In genomic region chr13:83583881-83584280, GRCm38 (mm10) we compare ENCODE assay signal across 19 mouse cellular contexts.
A peak's percentile ranks its signal among the peaks of the same experiment; 100 is the strongest.
DNase-seq lines count a peak whose midpoint lies in the region; ATAC-seq and TF ChIP-seq lines count a peak whose summit lies in the region.
"Had no signal": no experiment of that assay in that cellular context is flagged by ENCODE, and none has a peak within 500 bp of the region (broad histone marks: within the 10 kb centered on the region; RNA-seq: fewer than 3 reads in every experiment).

No protein-coding gene starts in this region.

- no peak for DNase-seq in gastrocnemius, adult 2 months
- no peak for DNase-seq in gastrocnemius, postnatal 10 days
- no peak for DNase-seq in heart, postnatal 0 days (ENCODE audit: low spot score)
- no peak for DNase-seq in heart, postnatal 36 days
- DNase-seq in brain, embryonic 14.5 days (ENCODE audit: low read depth) = peak; percentile 37
- DNase-seq in adrenal gland, adult 18-20 months (ENCODE audit: low spot score in 2 of 2) = no peak
- DNase-seq: adrenal gland, postnatal 25 days; cerebellum, postnatal 10 days; layer of hippocampus, postnatal 36 days; left cerebral cortex, postnatal 4 days; lung, adult 18-20 months; lung, postnatal 36 days; right cerebral cortex, postnatal 25 days had no signal

- no peaks in the 10 kb centered on the region for H3K9me3 ChIP-seq in heart, postnatal 0 days (replicated peaks; ENCODE audit: control insufficient read depth, low read length)
- no peaks in the 10 kb centered on the region for H3K9me3 ChIP-seq in embryonic facial prominence, embryonic 15.5 days (replicated peaks)
- H3K9me3 ChIP-seq: embryonic facial prominence, embryonic 12.5 days; neural tube, embryonic 15.5 days had no signal

- no peak for TF ChIP-seq CTCF in gastrocnemius, adult 2 months (IDR thresholded peaks at IDR 0.05)
- no peak for TF ChIP-seq CTCF in heart, postnatal 0 days (IDR thresholded peaks at IDR 0.05; ENCODE audit: low read depth)
- TF ChIP-seq CTCF in brain, embryonic 14.5 days (IDR thresholded peaks at IDR 0.05; ENCODE audit: borderline replicate concordance, extremely low read depth, insufficient read depth, insufficient read length) = no peak

- ATAC-seq in heart, postnatal 0 days (ENCODE audit: insufficient read depth, low read depth) = no peak
- ATAC-seq in embryonic facial prominence, embryonic 15.5 days (ENCODE audit: insufficient number of reproducible peaks, low FRiP score, low TSS enrichment, low read depth) = no peak
- ATAC-seq: activated CD4-positive, CD25-positive, alpha-beta regulatory T cell, adult 4 months; Patski had no signal

- H3K4me3 ChIP-seq in gastrocnemius, adult 2 months = no peak overlapping the region
- no peak overlapping the region for H3K4me3 ChIP-seq in heart, postnatal 0 days (ENCODE audit: low read depth, low read length)
- H3K4me3 ChIP-seq in embryonic facial prominence, embryonic 15.5 days (replicated peaks) = no peak overlapping the region
- H3K4me3 ChIP-seq: embryonic facial prominence, embryonic 12.5 days; neural tube, embryonic 15.5 days had no signal

- peak overlapping the region; percentile 21 for H3K27ac ChIP-seq in gastrocnemius, adult 2 months
- peak overlapping the region; percentile 58 for H3K27ac ChIP-seq in heart, postnatal 0 days (ENCODE audit: low read depth)
- 0 out of 2 replicates have a peak overlapping the region, but pooled peaks have one; percentile 22 for H3K27ac ChIP-seq in embryonic facial prominence, embryonic 15.5 days (replicated peaks)
- H3K27ac ChIP-seq: embryonic facial prominence, embryonic 12.5 days; kidney, postnatal 0 days; neural tube, embryonic 15.5 days had no signal

- H3K9ac ChIP-seq in heart, postnatal 0 days (replicated peaks; ENCODE audit: low read depth, low read length) = no peak overlapping the region
- H3K9ac ChIP-seq in embryonic facial prominence, embryonic 15.5 days = no peak overlapping the region
- H3K9ac ChIP-seq: embryonic facial prominence, embryonic 12.5 days; neural tube, embryonic 15.5 days had no signal

- no peak for TF ChIP-seq POLR2A in brain, embryonic 14.5 days (IDR thresholded peaks at IDR 0.05; ENCODE audit: borderline replicate concordance, extremely low read depth, insufficient read depth, insufficient read length, poor library complexity, severe bottlenecking)

- TF ChIP-seq EP300 in heart, postnatal 0 days (IDR thresholded peaks at IDR 0.05; ENCODE audit: low read depth) = no peak

- no peaks in the 10 kb centered on the region for H3K27me3 ChIP-seq in heart, postnatal 0 days (ENCODE audit: control insufficient read depth, insufficient read depth, low read length)
- H3K27me3 ChIP-seq in embryonic facial prominence, embryonic 15.5 days = no peaks in the 10 kb centered on the region
- H3K27me3 ChIP-seq: embryonic facial prominence, embryonic 12.5 days; neural tube, embryonic 15.5 days had no signal

- H3K36me3 ChIP-seq in heart, postnatal 0 days (replicated peaks; ENCODE audit: control insufficient read depth, insufficient read depth, low read length) = no peaks in the 10 kb centered on the region
- H3K36me3 ChIP-seq in embryonic facial prominence, embryonic 15.5 days = no peaks in the 10 kb centered on the region
- H3K36me3 ChIP-seq: embryonic facial prominence, embryonic 12.5 days; neural tube, embryonic 15.5 days had no signal

- intact Hi-C loops in gastrocnemius, adult 2 months (cut with DNase I) = no loop called here
- intact Hi-C loops in heart, postnatal 36 days (cut with DNase I) = no loop called here

- no peak overlapping the region for H3K4me2 ChIP-seq in heart, postnatal 0 days (ENCODE audit: low read depth, low read length)
- no peak overlapping the region for H3K4me2 ChIP-seq in embryonic facial prominence, embryonic 15.5 days (replicated peaks)
- H3K4me2 ChIP-seq: embryonic facial prominence, embryonic 12.5 days; neural tube, embryonic 15.5 days had no signal

- 76% methylated on average over 4 of the region's 4 CpGs for WGBS in heart, postnatal 0 days
- 74% methylated on average over 4 of the region's 4 CpGs for WGBS in embryonic facial prominence, embryonic 15.5 days

- peaks cover 9% of the 10 kb centered on the region; the same call in 1 of the 2 replicates for H3K4me1 ChIP-seq in heart, postnatal 0 days (ENCODE audit: control insufficient read depth, insufficient read depth)
- no peaks in the 10 kb centered on the region for H3K4me1 ChIP-seq in embryonic facial prominence, embryonic 15.5 days
- H3K4me1 ChIP-seq: embryonic facial prominence, embryonic 12.5 days; neural tube, embryonic 15.5 days had no signal
